37 mouse cellular contexts compared by ENCODE assay signal in genomic region chr11:105948255-105948654, GRCm38 (mm10). TPM values are rescaled to one million over a fixed set of nuclear protein-coding genes. Genes with fewer than 3 reads are reported as not detected.
DNase-seq lines count a peak whose midpoint lies in the region; ATAC-seq and TF ChIP-seq lines count a peak whose summit lies in the region.
"Had no signal": no experiment of that assay in that cellular context is flagged by ENCODE, and none has a peak within 500 bp of the region (broad histone marks: within the 10 kb centered on the region; RNA-seq: fewer than 3 reads in every experiment).

No protein-coding gene starts in this region.

- H3K27ac ChIP-seq in gastrocnemius, adult 2 months, result peak overlapping the region; percentile 16; the same call in 1 of the 2 replicates
- H3K27ac ChIP-seq: forebrain, embryonic 12.5 days; hindbrain, embryonic 13.5 days; kidney, embryonic 15.5 days; liver, embryonic 13.5 days; midbrain, embryonic 10.5 days; midbrain, embryonic 15.5 days; neural tube, embryonic 12.5 days had no signal

- H3K4me3 ChIP-seq in gastrocnemius, adult 2 months, result no peak overlapping the region
- H3K4me3 ChIP-seq: forebrain, embryonic 12.5 days; hindbrain, embryonic 13.5 days; kidney, embryonic 15.5 days; liver, embryonic 13.5 days; midbrain, embryonic 10.5 days; midbrain, embryonic 15.5 days; neural tube, embryonic 12.5 days had no signal

- TF ChIP-seq CTCF in gastrocnemius, adult 2 months (IDR thresholded peaks at IDR 0.05), result no peak

- intact Hi-C loops in gastrocnemius, adult 2 months (cut with DNase I), result no loop called here

- ATAC-seq in common myeloid progenitor, adult 5-6 weeks (replicated peaks; ENCODE audit: low read depth, poor library complexity, severe bottlenecking), result peak; percentile 40
- peak; percentile 8; the same call in 1 of the 2 replicates for ATAC-seq in granulocyte monocyte progenitor cell, adult 5-6 weeks (replicated peaks; ENCODE audit: poor library complexity, severe bottlenecking)
- ATAC-seq: midbrain, embryonic 15.5 days had no signal

- peak; percentile 19 for DNase-seq in gastrocnemius, adult 2 months
- no peak for DNase-seq in gastrocnemius, postnatal 10 days
- peak; percentile 64 for DNase-seq in 416B (ENCODE audit: low read depth)
- no peak for DNase-seq in ovary, postnatal 36 days (ENCODE audit: low spot score)
- no peak for DNase-seq in ovary, postnatal 14 days (ENCODE audit: low spot score)
- DNase-seq in adrenal gland, postnatal 36 days, result no peak
- DNase-seq: cerebellum, adult 2 months; cerebellum, postnatal 14 days; gastrocnemius, postnatal 25 days; heart, adult 18-20 months; heart, postnatal 36 days; kidney, adult 18-20 months; kidney, postnatal 25 days; liver, embryonic 13.5 days; lung, adult 18-20 months; lung, postnatal 10 days; retina, postnatal 1 day; right cerebral cortex, postnatal 14 days; spleen, adult 18-20 months; thymus, postnatal 14 days had no signal

RNA-seq across cellular contexts. Expression of gene Cyb561, which starts 4.9 kb away (rescaled TPM):
- total RNA-seq in gastrocnemius, adult 2 months (2021), result 1 to 10 TPM; 3.9 to 4.7 TPM
- 1 to 10 TPM; 5.8 to 6.6 TPM for total RNA-seq in gastrocnemius, postnatal 10 days (2021)
- 1.4 and 2.2 TPM in 2 replicates for total RNA-seq in common myeloid progenitor, adult 5-6 weeks (2017)
- 0.56 and 1.6 TPM in 2 replicates for total RNA-seq in granulocyte monocyte progenitor cell, adult 5-6 weeks (2014; fragmentation: Nextera tagmentation)
- 0.69 and 0.82 TPM in 2 replicates for total RNA-seq in granulocyte monocyte progenitor cell, adult 5-6 weeks (2017)
- 100 to 1,000 TPM; 134 to 165 TPM for total RNA-seq in adrenal gland, postnatal 36 days (2021)

RNA-seq across cellular contexts. Expression of gene Ace, which starts 19.5 kb away (rescaled TPM):
- total RNA-seq in gastrocnemius, adult 2 months (2021), result 10 to 100 TPM; 18.4 to 24.6 TPM
- total RNA-seq in gastrocnemius, postnatal 10 days (2021), result 10 to 100 TPM; 40.0 to 40.5 TPM
- total RNA-seq in common myeloid progenitor, adult 5-6 weeks (2017), result 0.19 and 0.27 TPM in 2 replicates
- not detected in 2 replicates for total RNA-seq in granulocyte monocyte progenitor cell, adult 5-6 weeks (2014; fragmentation: Nextera tagmentation)
- total RNA-seq in granulocyte monocyte progenitor cell, adult 5-6 weeks (2017), result not detected in 2 replicates
- total RNA-seq in adrenal gland, postnatal 36 days (2021), result 10 to 100 TPM in 1 of 2 experiments, 1 to 10 TPM in 1; 8.0 to 15.5 TPM

RNA-seq across cellular contexts. Expression of gene Ace3, which starts 46.2 kb away (rescaled TPM):
- not detected for total RNA-seq in gastrocnemius, adult 2 months (2021)
- total RNA-seq in gastrocnemius, postnatal 10 days (2021), result not detected
- not detected in 2 replicates for total RNA-seq in common myeloid progenitor, adult 5-6 weeks (2017)
- total RNA-seq in granulocyte monocyte progenitor cell, adult 5-6 weeks (2014; fragmentation: Nextera tagmentation), result not detected in 2 replicates
- total RNA-seq in granulocyte monocyte progenitor cell, adult 5-6 weeks (2017), result not detected in 2 replicates
- not detected for total RNA-seq in adrenal gland, postnatal 36 days (2021)
- total RNA-seq: adrenal gland, adult 18-20 months; adrenal gland, postnatal 4 days; CH12.LX; ES-E14; gastrocnemius, postnatal 25 days; heart, adult 18-20 months; heart, postnatal 36 days; layer of hippocampus, adult 18-20 months; layer of hippocampus, postnatal 10 days; left cerebral cortex, adult 18-20 months; left cerebral cortex, postnatal 36 days; megakaryocyte progenitor cell, adult 5-6 weeks had no signal

RNA-seq across cellular contexts. Expression of gene Kcnh6, which starts 59.7 kb away (rescaled TPM):
- total RNA-seq in gastrocnemius, adult 2 months (2021), result not detected
- not detected for total RNA-seq in gastrocnemius, postnatal 10 days (2021)
- not detected in 2 replicates for total RNA-seq in common myeloid progenitor, adult 5-6 weeks (2017)
- total RNA-seq in granulocyte monocyte progenitor cell, adult 5-6 weeks (2014; fragmentation: Nextera tagmentation), result 0.21 TPM in 1 of 2 replicates, not detected in the other
- not detected in 2 replicates for total RNA-seq in granulocyte monocyte progenitor cell, adult 5-6 weeks (2017)
- under 1 TPM in 1 of 2 experiments, not detected in 1; 0.13 TPM for total RNA-seq in adrenal gland, postnatal 36 days (2021)
- total RNA-seq: gastrocnemius, postnatal 25 days had no signal

Comparison
In these comparisons a context has a peak if more than half of its experiments do, and no peak if none do; other contexts are left out.
1. DNase-seq: peak in gastrocnemius, adult 2 months (single experiment) and 416B (single experiment); none in gastrocnemius, postnatal 10 days (single experiment), ovary, postnatal 36 days (single experiment), ovary, postnatal 14 days (single experiment) and adrenal gland, postnatal 36 days (0 of 2).
2. RNA of gene Cyb561, which starts 4.9 kb away (total RNA-seq): 134 to 165 TPM in adrenal gland, postnatal 36 days; 5.8 to 6.6 TPM in gastrocnemius, postnatal 10 days, 3.9 to 4.7 TPM in gastrocnemius, adult 2 months, 1.4 to 2.2 TPM in common myeloid progenitor, adult 5-6 weeks and 0.56 to 1.6 TPM in granulocyte monocyte progenitor cell, adult 5-6 weeks; every median in the first group is over 10 times any median in the second.